In the genomic region with DNA sequence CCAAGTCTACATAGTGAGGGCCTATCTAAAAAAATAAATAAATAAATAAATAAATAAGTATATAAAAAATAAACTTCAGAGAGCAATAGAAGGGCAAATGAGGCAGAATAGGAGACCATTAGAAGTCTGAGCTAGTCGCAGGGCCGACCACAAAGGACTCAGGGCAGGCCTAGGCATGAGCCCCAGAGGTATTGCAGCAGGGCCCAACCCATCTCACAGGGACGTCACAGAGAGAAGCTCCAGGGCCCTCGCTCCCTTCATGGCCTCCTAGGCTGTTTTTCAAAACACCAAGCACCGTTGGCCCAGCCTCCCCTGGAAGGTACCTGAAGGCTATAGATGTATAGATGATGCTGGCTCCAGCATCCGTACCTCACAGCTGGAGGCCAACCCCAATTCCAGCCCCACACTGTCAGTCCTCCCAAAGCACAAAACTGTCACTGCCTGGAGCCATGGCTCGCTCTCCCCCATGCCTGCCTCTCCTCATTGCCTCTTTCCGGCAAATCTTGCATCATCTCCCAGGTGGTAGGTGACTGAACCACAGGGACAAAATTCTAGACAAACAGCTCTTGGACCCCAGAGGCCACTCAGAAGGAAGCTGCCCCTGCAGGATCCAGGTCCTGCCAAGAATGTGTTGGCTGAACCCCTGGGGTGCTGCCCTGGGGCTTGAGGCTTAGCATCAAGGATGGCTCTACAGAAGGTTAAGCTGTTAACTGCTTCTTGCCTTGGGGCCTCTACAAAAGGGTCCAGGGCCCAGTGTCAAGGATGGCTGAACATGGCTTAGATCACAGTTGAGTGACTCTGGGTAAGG, we compare ENCODE assay signal across 32 mouse cellular contexts. TPM values are rescaled to one million over a fixed set of nuclear protein-coding genes. Genes with fewer than 3 reads are reported as not detected.
DNase-seq lines count a peak whose midpoint lies in the region; ATAC-seq lines count a peak whose summit lies in the region.
"Had no signal": no experiment of that assay in that cellular context is flagged by ENCODE, and none has a peak within 500 bp of the region (broad histone marks: within the 10 kb centered on the region; RNA-seq: fewer than 3 reads in every experiment).

No protein-coding gene starts in this region.

- peaks cover 9% of the 10 kb centered on the region; the same call in 1 of the 2 replicates for H3K4me1 ChIP-seq in embryonic facial prominence, embryonic 14.5 days (ENCODE audit: control insufficient read depth, insufficient read depth, low read length)
- H3K4me1 ChIP-seq in embryonic facial prominence, embryonic 10.5 days: peaks cover 17% of the 10 kb centered on the region
- H3K4me1 ChIP-seq in midbrain, embryonic 10.5 days: peaks cover 17% of the 10 kb centered on the region
- no peaks in the 10 kb centered on the region for H3K4me1 ChIP-seq in midbrain, embryonic 11.5 days (ENCODE audit: control insufficient read depth, insufficient read depth, low read length)

- DNase-seq in embryonic facial prominence, embryonic 14.5 days (ENCODE audit: low spot score): peak; percentile 39
- no peak for DNase-seq in embryonic facial prominence, embryonic 10.5 days (ENCODE audit: low spot score)
- DNase-seq in midbrain, embryonic 10.5 days (ENCODE audit: low spot score): no peak
- no peak for DNase-seq in midbrain, embryonic 11.5 days (ENCODE audit: low spot score, missing footprints)
- peak; percentile 57 for DNase-seq in urinary bladder, postnatal 14 days (ENCODE audit: low spot score)
- DNase-seq in urinary bladder, adult 2 months (ENCODE audit: low spot score): no peak
- DNase-seq in splenic B cell, adult 2 months (ENCODE audit: low read depth, low spot score): peak; percentile 14
- no peak for DNase-seq in adrenal gland, postnatal 14 days
- DNase-seq: adrenal gland, postnatal 10 days; cerebellum, adult 2 months; cerebellum, postnatal 36 days; embryo, embryonic 11 days; gastrocnemius, postnatal 14 days; heart, adult 18-20 months; heart, postnatal 36 days; kidney, adult 2 months; kidney, postnatal 10 days; liver; lung, postnatal 36 days; right cerebral cortex, adult 18-20 months; right cerebral cortex, postnatal 4 days had no signal

- no peak overlapping the region for H3K4me2 ChIP-seq in embryonic facial prominence, embryonic 14.5 days (ENCODE audit: low read depth, low read length)
- no peak overlapping the region for H3K4me2 ChIP-seq in midbrain, embryonic 11.5 days
- H3K4me2 ChIP-seq: embryonic facial prominence, embryonic 15.5 days; heart, embryonic 15.5 days; hindbrain, embryonic 15.5 days; liver, embryonic 15.5 days had no signal

- H3K27ac ChIP-seq in embryonic facial prominence, embryonic 14.5 days (replicated peaks; ENCODE audit: low read depth, low read length): no peak overlapping the region
- H3K27ac ChIP-seq in embryonic facial prominence, embryonic 10.5 days (replicated peaks): no peak overlapping the region
- H3K27ac ChIP-seq in midbrain, embryonic 10.5 days (replicated peaks): peak overlapping the region; percentile 57
- no peak overlapping the region for H3K27ac ChIP-seq in midbrain, embryonic 11.5 days (ENCODE audit: low read depth, low read length)
- H3K27ac ChIP-seq: embryonic facial prominence, embryonic 15.5 days; hindbrain, embryonic 15.5 days; limb, embryonic 10.5 days; liver, embryonic 15.5 days; lung, embryonic 15.5 days had no signal

- no peaks in the 10 kb centered on the region for H3K27me3 ChIP-seq in embryonic facial prominence, embryonic 14.5 days (replicated peaks; ENCODE audit: control insufficient read depth, insufficient read depth, low read length)
- H3K27me3 ChIP-seq in embryonic facial prominence, embryonic 10.5 days (replicated peaks; ENCODE audit: low read depth, poor library complexity, severe bottlenecking): no peaks in the 10 kb centered on the region
- H3K27me3 ChIP-seq in midbrain, embryonic 10.5 days (ENCODE audit: low read depth, poor library complexity, severe bottlenecking): no peaks in the 10 kb centered on the region
- H3K27me3 ChIP-seq in midbrain, embryonic 11.5 days (ENCODE audit: control insufficient read depth, insufficient read depth, low read length): no peaks in the 10 kb centered on the region; the same call in 1 of the 2 replicates
- no peaks in the 10 kb centered on the region for H3K27me3 ChIP-seq in splenic B cell, adult 2 months (ENCODE audit: control insufficient read depth, insufficient read depth, low read length, poor library complexity, severe bottlenecking)
- H3K27me3 ChIP-seq: embryonic facial prominence, embryonic 15.5 days; hindbrain, embryonic 15.5 days; lung, embryonic 15.5 days; stomach, embryonic 15.5 days had no signal

- 69% methylated on average over 7 of the region's 8 CpGs for WGBS in embryonic facial prominence, embryonic 14.5 days
- WGBS in embryonic facial prominence, embryonic 10.5 days: 54% methylated on average over 8 of the region's 8 CpGs
- WGBS in midbrain, embryonic 10.5 days: 55% methylated on average over 8 of the region's 8 CpGs
- WGBS in midbrain, embryonic 11.5 days: 56% methylated on average over 8 of the region's 8 CpGs

- no peak overlapping the region for H3K9ac ChIP-seq in embryonic facial prominence, embryonic 14.5 days (ENCODE audit: low read depth, low read length)
- no peak overlapping the region for H3K9ac ChIP-seq in midbrain, embryonic 11.5 days (ENCODE audit: low read length)
- H3K9ac ChIP-seq: embryonic facial prominence, embryonic 15.5 days; heart, embryonic 15.5 days; hindbrain, embryonic 15.5 days; liver, embryonic 15.5 days; lung, embryonic 15.5 days had no signal

- H3K4me3 ChIP-seq in embryonic facial prominence, embryonic 14.5 days (ENCODE audit: low read depth, low read length): no peak overlapping the region
- no peak overlapping the region for H3K4me3 ChIP-seq in embryonic facial prominence, embryonic 10.5 days
- H3K4me3 ChIP-seq in midbrain, embryonic 10.5 days: no peak overlapping the region
- H3K4me3 ChIP-seq in midbrain, embryonic 11.5 days (ENCODE audit: low read depth, low read length): no peak overlapping the region
- H3K4me3 ChIP-seq: embryonic facial prominence, embryonic 15.5 days; heart, embryonic 15.5 days; hindbrain, embryonic 15.5 days; limb, embryonic 10.5 days; liver, embryonic 15.5 days; lung, embryonic 15.5 days had no signal

- H3K9me3 ChIP-seq in embryonic facial prominence, embryonic 14.5 days (ENCODE audit: control insufficient read depth, low read length): no peaks in the 10 kb centered on the region
- no peaks in the 10 kb centered on the region for H3K9me3 ChIP-seq in embryonic facial prominence, embryonic 10.5 days
- H3K9me3 ChIP-seq in midbrain, embryonic 10.5 days (replicated peaks): no peaks in the 10 kb centered on the region
- no peaks in the 10 kb centered on the region for H3K9me3 ChIP-seq in midbrain, embryonic 11.5 days (ENCODE audit: control insufficient read depth, low read length)
- H3K9me3 ChIP-seq: embryonic facial prominence, embryonic 15.5 days; heart, embryonic 15.5 days; hindbrain, embryonic 15.5 days; limb, embryonic 10.5 days; liver, embryonic 15.5 days; lung, embryonic 15.5 days; stomach, embryonic 15.5 days had no signal

- peak; percentile 58 for ATAC-seq in embryonic facial prominence, embryonic 14.5 days (ENCODE audit: low read depth)
- no peak for ATAC-seq in midbrain, embryonic 11.5 days (ENCODE audit: low FRiP score)
- ATAC-seq: CD4-positive, CD25-positive, alpha-beta regulatory T cell, adult 4 months; forebrain, embryonic 14.5 days had no signal

- no peaks in the 10 kb centered on the region for H3K36me3 ChIP-seq in embryonic facial prominence, embryonic 14.5 days (ENCODE audit: control insufficient read depth, insufficient read depth, low read length)
- H3K36me3 ChIP-seq in embryonic facial prominence, embryonic 10.5 days (replicated peaks): no peaks in the 10 kb centered on the region
- H3K36me3 ChIP-seq in midbrain, embryonic 10.5 days: no peaks in the 10 kb centered on the region
- no peaks in the 10 kb centered on the region for H3K36me3 ChIP-seq in midbrain, embryonic 11.5 days (ENCODE audit: control insufficient read depth, insufficient read depth, low read length)
- no peaks in the 10 kb centered on the region for H3K36me3 ChIP-seq in splenic B cell, adult 2 months (ENCODE audit: control insufficient read depth, insufficient read depth, low read length, poor library complexity, severe bottlenecking)
- H3K36me3 ChIP-seq: embryonic facial prominence, embryonic 15.5 days; heart, embryonic 15.5 days; hindbrain, embryonic 15.5 days; limb, embryonic 10.5 days; liver, embryonic 15.5 days; lung, embryonic 15.5 days; stomach, embryonic 15.5 days had no signal

RNA-seq across cellular contexts. Expression of a gene that starts 8.2 kb away (rescaled TPM):
- 448 and 484 TPM in 2 replicates for polyA plus RNA-seq in embryonic facial prominence, embryonic 14.5 days (2014; fragmentation: Nextera tagmentation; extraction: Ambion mirVana)
- polyA plus RNA-seq in embryonic facial prominence, embryonic 10.5 days (2016; fragmentation: Nextera tagmentation; extraction: Ambion mirVana): 642 and 655 TPM in 2 replicates
- polyA plus RNA-seq in midbrain, embryonic 10.5 days (2016; fragmentation: Nextera tagmentation; extraction: Ambion mirVana): 630 and 714 TPM in 2 replicates
- 771 and 811 TPM in 2 replicates for polyA plus RNA-seq in midbrain, embryonic 11.5 days (2014; fragmentation: Nextera tagmentation; extraction: Ambion mirVana)
- polyA plus RNA-seq in urinary bladder, adult 2 months (2012; rRNA removed): 328 and 338 TPM in 2 replicates
- 389 and 418 TPM in 2 replicates for total RNA-seq in adrenal gland, postnatal 14 days (2021)

RNA-seq across cellular contexts. Expression of a gene that starts 14.0 kb away (rescaled TPM):
- 0.54 and 1.3 TPM in 2 replicates for polyA plus RNA-seq in embryonic facial prominence, embryonic 14.5 days (2014; fragmentation: Nextera tagmentation; extraction: Ambion mirVana)
- polyA plus RNA-seq in embryonic facial prominence, embryonic 10.5 days (2016; fragmentation: Nextera tagmentation; extraction: Ambion mirVana): 0.16 TPM in 1 of 2 replicates, not detected in the other
- polyA plus RNA-seq in midbrain, embryonic 10.5 days (2016; fragmentation: Nextera tagmentation; extraction: Ambion mirVana): 0.14 TPM in 1 of 2 replicates, not detected in the other
- polyA plus RNA-seq in midbrain, embryonic 11.5 days (2014; fragmentation: Nextera tagmentation; extraction: Ambion mirVana): not detected in 2 replicates
- 2.0 and 2.5 TPM in 2 replicates for polyA plus RNA-seq in urinary bladder, adult 2 months (2012; rRNA removed)
- 11.4 and 14.8 TPM in 2 replicates for total RNA-seq in adrenal gland, postnatal 14 days (2021)
- total RNA-seq: megakaryocyte-erythroid progenitor cell, adult 5-6 weeks had no signal
- polyA plus RNA-seq: CD4-positive, CD25-positive, alpha-beta regulatory T cell, adult 4 months; forebrain, embryonic 14.5 days; heart, embryonic 15.5 days; limb, embryonic 10.5 days; neural tube, embryonic 14.5 days had no signal

Comparison
In these comparisons a context has a peak if more than half of its experiments do, and no peak if none do; other contexts are left out.
1. DNase-seq: peak in embryonic facial prominence, embryonic 14.5 days (single experiment), urinary bladder, postnatal 14 days (single experiment) and splenic B cell, adult 2 months (single experiment); none in embryonic facial prominence, embryonic 10.5 days (single experiment), midbrain, embryonic 10.5 days (single experiment), midbrain, embryonic 11.5 days (single experiment), urinary bladder, adult 2 months (single experiment) and adrenal gland, postnatal 14 days (single experiment).